25 mouse cellular contexts compared by ENCODE assay signal in genomic region chr9:123124413-123124981, GRCm38 (mm10). TPM values are rescaled to one million over a fixed set of nuclear protein-coding genes. Genes with fewer than 3 reads are reported as not detected.
DNase-seq lines count a peak whose midpoint lies in the region; ATAC-seq and TF ChIP-seq lines count a peak whose summit lies in the region.
"Had no signal": no experiment of that assay in that cellular context is flagged by ENCODE, and none has a peak within 500 bp of the region (broad histone marks: within the 10 kb centered on the region; RNA-seq: fewer than 3 reads in every experiment).

No protein-coding gene starts in this region.

- H3K4me1 ChIP-seq in G1E (ENCODE audit: insufficient read depth, low read depth, low read length): peaks cover 22% of the 10 kb centered on the region
- H3K4me1 ChIP-seq in intestine, embryonic 16.5 days (ENCODE audit: control insufficient read depth, insufficient read depth, low read length): 0 out of 2 replicates have a peak, but pooled peaks cover 6% of the 10 kb centered on the region
- H3K4me1 ChIP-seq in liver, embryonic 13.5 days (replicated peaks): peaks cover 26% of the 10 kb centered on the region
- no peaks in the 10 kb centered on the region for H3K4me1 ChIP-seq in stomach, embryonic 16.5 days (ENCODE audit: control insufficient read depth, insufficient read depth, low read length)
- no peaks in the 10 kb centered on the region for H3K4me1 ChIP-seq in kidney, adult 2 months (ENCODE audit: control insufficient read depth, insufficient read depth, low read length)
- no peaks in the 10 kb centered on the region for H3K4me1 ChIP-seq in midbrain, embryonic 16.5 days (ENCODE audit: control insufficient read depth, insufficient read depth, low read length)
- H3K4me1 ChIP-seq: embryonic facial prominence, embryonic 15.5 days; heart, embryonic 13.5 days; hindbrain, embryonic 15.5 days; stomach, embryonic 15.5 days had no signal

- WGBS in intestine, embryonic 16.5 days: 78% methylated on average over 2 of the region's 2 CpGs
- WGBS in liver, embryonic 13.5 days (ENCODE audit: insufficient replicate concordance): 26% methylated on average over 2 of the region's 2 CpGs
- 82% methylated on average over 2 of the region's 2 CpGs for WGBS in stomach, embryonic 16.5 days
- 99% methylated on average over 2 of the region's 2 CpGs for WGBS in kidney, adult 2 months
- 100% methylated on average over 2 of the region's 2 CpGs for WGBS in midbrain, embryonic 16.5 days

- no peak overlapping the region for H3K9ac ChIP-seq in intestine, embryonic 16.5 days (ENCODE audit: low read depth, low read length)
- H3K9ac ChIP-seq in liver, embryonic 13.5 days: peak overlapping the region; percentile 19; the same call in 1 of the 2 replicates
- no peak overlapping the region for H3K9ac ChIP-seq in stomach, embryonic 16.5 days (ENCODE audit: low read length)
- no peak overlapping the region for H3K9ac ChIP-seq in midbrain, embryonic 16.5 days (ENCODE audit: low read depth, low read length)
- H3K9ac ChIP-seq: embryonic facial prominence, embryonic 15.5 days; heart, embryonic 13.5 days; hindbrain, embryonic 15.5 days; lung, embryonic 14.5 days; stomach, embryonic 15.5 days had no signal

- ATAC-seq in G1E (ENCODE audit: extremely low read depth, insufficient number of reproducible peaks, low FRiP score, poor library complexity, severe bottlenecking): peak; percentile 8; the same call in 1 of the 2 replicates
- ATAC-seq in intestine, embryonic 16.5 days: peak; percentile 72
- ATAC-seq in liver, embryonic 13.5 days (ENCODE audit: low read depth): peak; percentile 78
- no peak for ATAC-seq in stomach, embryonic 16.5 days (ENCODE audit: insufficient read depth, low FRiP score)
- no peak for ATAC-seq in midbrain, embryonic 16.5 days
- ATAC-seq: Patski had no signal

- H3K27ac ChIP-seq in intestine, embryonic 16.5 days (ENCODE audit: low read length): no peak overlapping the region
- peak overlapping the region; percentile 78 for H3K27ac ChIP-seq in liver, embryonic 13.5 days
- H3K27ac ChIP-seq in stomach, embryonic 16.5 days (ENCODE audit: low read length): peak overlapping the region; percentile 18; the same call in 1 of the 2 replicates
- H3K27ac ChIP-seq in kidney, adult 2 months (ENCODE audit: insufficient read depth, low read depth, low read length): no peak overlapping the region
- no peak overlapping the region for H3K27ac ChIP-seq in midbrain, embryonic 16.5 days (ENCODE audit: low read length)
- H3K27ac ChIP-seq: embryonic facial prominence, embryonic 15.5 days; heart, embryonic 13.5 days; hindbrain, embryonic 15.5 days; left cerebral cortex, adult 2 months; stomach, embryonic 15.5 days had no signal

- no peak for DNase-seq in G1E (ENCODE audit: low spot score)
- no peak for DNase-seq in liver, embryonic 13.5 days
- DNase-seq in kidney, adult 2 months: no peak
- DNase-seq in kidney, postnatal 25 days: no peak
- DNase-seq: adrenal gland, adult 8-10 months; cerebellum, postnatal 10 days; embryo, embryonic 11 days; kidney, adult 9 months; kidney, postnatal 36 days; layer of hippocampus, adult 9-11 months; lung, embryonic 14.5 days; midbrain, embryonic 14.5 days; right cerebral cortex, postnatal 14 days had no signal

- no peak overlapping the region for H3K4me3 ChIP-seq in G1E (ENCODE audit: low read depth, low read length)
- no peak overlapping the region for H3K4me3 ChIP-seq in intestine, embryonic 16.5 days (ENCODE audit: low read length)
- H3K4me3 ChIP-seq in liver, embryonic 13.5 days (replicated peaks): no peak overlapping the region
- no peak overlapping the region for H3K4me3 ChIP-seq in stomach, embryonic 16.5 days (replicated peaks; ENCODE audit: low read length)
- H3K4me3 ChIP-seq in kidney, adult 2 months (ENCODE audit: insufficient read depth, low read depth, low read length): no peak overlapping the region
- H3K4me3 ChIP-seq in midbrain, embryonic 16.5 days (ENCODE audit: low read depth, low read length): no peak overlapping the region
- H3K4me3 ChIP-seq: embryonic facial prominence, embryonic 15.5 days; heart, embryonic 13.5 days; hindbrain, embryonic 15.5 days; left cerebral cortex, adult 2 months; stomach, embryonic 15.5 days had no signal

- H3K9me3 ChIP-seq in G1E (replicated peaks): no peaks in the 10 kb centered on the region
- no peaks in the 10 kb centered on the region for H3K9me3 ChIP-seq in intestine, embryonic 16.5 days (ENCODE audit: control insufficient read depth, low read length)
- no peaks in the 10 kb centered on the region for H3K9me3 ChIP-seq in liver, embryonic 13.5 days (replicated peaks)
- no peaks in the 10 kb centered on the region for H3K9me3 ChIP-seq in stomach, embryonic 16.5 days (replicated peaks; ENCODE audit: control insufficient read depth, low read length)
- no peaks in the 10 kb centered on the region for H3K9me3 ChIP-seq in midbrain, embryonic 16.5 days (replicated peaks; ENCODE audit: control insufficient read depth, low read length, poor library complexity, severe bottlenecking)
- H3K9me3 ChIP-seq: embryonic facial prominence, embryonic 15.5 days; heart, embryonic 13.5 days; hindbrain, embryonic 15.5 days; stomach, embryonic 15.5 days had no signal

- no peak for TF ChIP-seq POLR2A in kidney, adult 2 months (IDR thresholded peaks at IDR 0.05; ENCODE audit: low read depth, low read length)

- no peak overlapping the region for H3K4me2 ChIP-seq in intestine, embryonic 16.5 days (ENCODE audit: low read depth, low read length)
- H3K4me2 ChIP-seq in liver, embryonic 13.5 days: peak overlapping the region; percentile 28
- H3K4me2 ChIP-seq in stomach, embryonic 16.5 days (ENCODE audit: low read depth, low read length): no peak overlapping the region
- H3K4me2 ChIP-seq in midbrain, embryonic 16.5 days (ENCODE audit: low read length): no peak overlapping the region
- H3K4me2 ChIP-seq: embryonic facial prominence, embryonic 15.5 days; heart, embryonic 13.5 days; hindbrain, embryonic 15.5 days; lung, embryonic 14.5 days; stomach, embryonic 15.5 days had no signal

- peaks cover 96% of the 10 kb centered on the region for H3K36me3 ChIP-seq in G1E (replicated peaks)
- peaks cover 13% of the 10 kb centered on the region for H3K36me3 ChIP-seq in intestine, embryonic 16.5 days (ENCODE audit: control insufficient read depth, insufficient read depth, low read length)
- peaks cover 85% of the 10 kb centered on the region for H3K36me3 ChIP-seq in liver, embryonic 13.5 days
- peaks cover 19% of the 10 kb centered on the region for H3K36me3 ChIP-seq in stomach, embryonic 16.5 days (ENCODE audit: control insufficient read depth, insufficient read depth, low read length)
- no peaks in the 10 kb centered on the region; the same call in 1 of the 2 replicates for H3K36me3 ChIP-seq in kidney, adult 2 months (ENCODE audit: control insufficient read depth, insufficient read depth, low read length)
- peaks cover 23% of the 10 kb centered on the region for H3K36me3 ChIP-seq in midbrain, embryonic 16.5 days (ENCODE audit: control insufficient read depth, insufficient read depth, low read length)

- no peak for TF ChIP-seq CTCF in G1E (IDR thresholded peaks at IDR 0.05; ENCODE audit: low read depth, low read length)
- TF ChIP-seq CTCF in kidney, adult 2 months (conservative IDR thresholded peaks at IDR 0.05; ENCODE audit: insufficient read depth, insufficient read length, low read depth, low read length): no peak

- no peaks in the 10 kb centered on the region for H3K27me3 ChIP-seq in G1E (ENCODE audit: insufficient read depth, low read length)
- H3K27me3 ChIP-seq in intestine, embryonic 16.5 days (replicated peaks; ENCODE audit: control insufficient read depth, insufficient read depth, low read length): no peaks in the 10 kb centered on the region
- H3K27me3 ChIP-seq in liver, embryonic 13.5 days: no peaks in the 10 kb centered on the region
- no peaks in the 10 kb centered on the region for H3K27me3 ChIP-seq in stomach, embryonic 16.5 days (ENCODE audit: control insufficient read depth, insufficient read depth, low read length)
- H3K27me3 ChIP-seq in kidney, adult 2 months (replicated peaks; ENCODE audit: control insufficient read depth, insufficient read depth, low read length): no peaks in the 10 kb centered on the region
- H3K27me3 ChIP-seq in midbrain, embryonic 16.5 days (ENCODE audit: control insufficient read depth, insufficient read depth, low read depth, low read length): no peaks in the 10 kb centered on the region
- H3K27me3 ChIP-seq: embryonic facial prominence, embryonic 15.5 days; heart, embryonic 13.5 days; hindbrain, embryonic 15.5 days; Patski; stomach, embryonic 15.5 days had no signal

RNA-seq across cellular contexts. Expression of gene Exosc7, which starts 11.5 kb away (rescaled TPM):
- 40.3 and 45.4 TPM in 2 replicates for total RNA-seq in G1E (2014; fragmentation: Nextera tagmentation)
- 84.5 and 95.8 TPM in 2 replicates for total RNA-seq in G1E (2017)
- polyA plus RNA-seq in G1E (2012): 8.7 and 17.8 TPM in 2 replicates
- polyA plus RNA-seq in intestine, embryonic 16.5 days (2015; fragmentation: Nextera tagmentation; extraction: Ambion mirVana): 130 and 146 TPM in 2 replicates
- polyA plus RNA-seq in liver, embryonic 13.5 days (2015; fragmentation: Nextera tagmentation; extraction: Ambion mirVana): 109 and 118 TPM in 2 replicates
- polyA plus RNA-seq in stomach, embryonic 16.5 days (2015; fragmentation: Nextera tagmentation; extraction: Ambion mirVana): 112 and 125 TPM in 2 replicates
- polyA plus RNA-seq in kidney, adult 2 months (2012; rRNA removed): 34.9 and 44.3 TPM in 2 replicates
- polyA plus RNA-seq in midbrain, embryonic 16.5 days (2015; fragmentation: Nextera tagmentation; extraction: Ambion mirVana): 71.4 and 73.1 TPM in 2 replicates

RNA-seq across cellular contexts. Expression of gene Zdhhc3, which starts 11.5 kb away (rescaled TPM):
- 55.3 and 55.5 TPM in 2 replicates for total RNA-seq in G1E (2014; fragmentation: Nextera tagmentation)
- total RNA-seq in G1E (2017): 34.3 and 46.8 TPM in 2 replicates
- polyA plus RNA-seq in G1E (2012): 83.3 and 91.1 TPM in 2 replicates
- 75.8 and 76.9 TPM in 2 replicates for polyA plus RNA-seq in intestine, embryonic 16.5 days (2015; fragmentation: Nextera tagmentation; extraction: Ambion mirVana)
- 37.9 and 43.3 TPM in 2 replicates for polyA plus RNA-seq in liver, embryonic 13.5 days (2015; fragmentation: Nextera tagmentation; extraction: Ambion mirVana)
- 73.4 and 78.5 TPM in 2 replicates for polyA plus RNA-seq in stomach, embryonic 16.5 days (2015; fragmentation: Nextera tagmentation; extraction: Ambion mirVana)
- 97.4 and 141 TPM in 2 replicates for polyA plus RNA-seq in kidney, adult 2 months (2012; rRNA removed)
- polyA plus RNA-seq in midbrain, embryonic 16.5 days (2015; fragmentation: Nextera tagmentation; extraction: Ambion mirVana): 83.8 and 84.9 TPM in 2 replicates

RNA-seq across cellular contexts. Expression of gene Clec3b, which starts 26.2 kb away (rescaled TPM):
- total RNA-seq in G1E (2014; fragmentation: Nextera tagmentation) (not detected in 2 replicates), G1E (2017) (not detected in 2 replicates)
- 0.13 TPM in 1 of 2 replicates, not detected in the other for polyA plus RNA-seq in G1E (2012)
- 0.27 and 0.42 TPM in 2 replicates for polyA plus RNA-seq in intestine, embryonic 16.5 days (2015; fragmentation: Nextera tagmentation; extraction: Ambion mirVana)
- 0.10 TPM in 1 of 2 replicates, not detected in the other for polyA plus RNA-seq in liver, embryonic 13.5 days (2015; fragmentation: Nextera tagmentation; extraction: Ambion mirVana)
- 1.8 and 2.5 TPM in 2 replicates for polyA plus RNA-seq in stomach, embryonic 16.5 days (2015; fragmentation: Nextera tagmentation; extraction: Ambion mirVana)
- 16.2 and 24.9 TPM in 2 replicates for polyA plus RNA-seq in kidney, adult 2 months (2012; rRNA removed)
- 2.2 and 3.6 TPM in 2 replicates for polyA plus RNA-seq in midbrain, embryonic 16.5 days (2015; fragmentation: Nextera tagmentation; extraction: Ambion mirVana)
- total RNA-seq: megakaryocyte progenitor cell, adult 5-6 weeks; neutrophil, adult 5-6 weeks had no signal
- polyA plus RNA-seq: limb, embryonic 11.5 days; lung, embryonic 14.5 days; Patski had no signal

Comparison
In these comparisons a context has a peak if more than half of its experiments do, and no peak if none do; other contexts are left out.
1. ATAC-seq: peak in G1E (single experiment), intestine, embryonic 16.5 days (single experiment) and liver, embryonic 13.5 days (single experiment); none in stomach, embryonic 16.5 days (single experiment) and midbrain, embryonic 16.5 days (single experiment).
2. H3K27ac ChIP-seq: peak in liver, embryonic 13.5 days (single experiment) and stomach, embryonic 16.5 days (single experiment); none in intestine, embryonic 16.5 days (single experiment), kidney, adult 2 months (single experiment) and midbrain, embryonic 16.5 days (single experiment).